Mouse (Mus musculus): ENCODE results near the gene Tgfb3.

The Tgfb3 gene

DNA sequence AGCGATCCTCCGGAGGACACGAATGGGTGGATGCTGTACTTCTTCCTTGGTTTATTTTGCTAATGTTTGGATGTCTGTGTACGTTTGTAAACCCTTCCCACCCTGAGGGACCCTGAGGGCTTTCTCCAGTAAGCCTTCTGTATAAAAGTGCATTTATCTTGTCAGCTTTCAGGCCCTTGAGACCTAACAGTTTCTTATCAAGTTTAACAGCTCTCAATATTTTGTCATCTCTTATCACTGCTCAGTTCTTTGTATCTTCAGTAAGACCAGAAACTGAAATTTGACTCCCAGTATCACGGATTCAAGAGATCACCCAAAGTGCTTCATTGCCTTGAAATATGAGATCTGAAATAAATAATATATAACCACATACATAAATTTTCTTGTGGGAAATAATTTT is 47.9 kb downstream of the Tgfb3 start:
- DNase-seq (ENCODE audit: low spot score): no peak

DNA sequence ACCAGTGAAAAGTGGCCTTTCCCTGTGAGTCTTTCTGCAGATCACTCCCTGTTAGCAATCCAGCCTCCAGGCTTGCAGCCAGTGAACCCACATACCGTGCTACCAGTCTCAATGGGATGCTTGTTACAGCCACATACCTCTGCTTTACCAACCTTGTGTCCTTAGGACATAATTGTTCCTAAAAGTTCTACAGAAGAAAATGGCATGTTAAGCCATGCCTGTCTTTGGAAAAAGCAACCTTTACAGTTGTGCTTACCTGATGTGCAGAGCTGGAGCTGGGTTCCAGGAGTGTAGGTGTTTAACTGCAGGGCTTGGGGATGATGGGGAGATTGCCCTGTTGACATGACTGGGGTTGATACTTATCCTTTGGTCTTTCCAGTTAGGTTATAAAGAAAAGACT is 51.1 kb downstream of the Tgfb3 start:
- no peak for DNase-seq (ENCODE audit: low spot score)

DNA sequence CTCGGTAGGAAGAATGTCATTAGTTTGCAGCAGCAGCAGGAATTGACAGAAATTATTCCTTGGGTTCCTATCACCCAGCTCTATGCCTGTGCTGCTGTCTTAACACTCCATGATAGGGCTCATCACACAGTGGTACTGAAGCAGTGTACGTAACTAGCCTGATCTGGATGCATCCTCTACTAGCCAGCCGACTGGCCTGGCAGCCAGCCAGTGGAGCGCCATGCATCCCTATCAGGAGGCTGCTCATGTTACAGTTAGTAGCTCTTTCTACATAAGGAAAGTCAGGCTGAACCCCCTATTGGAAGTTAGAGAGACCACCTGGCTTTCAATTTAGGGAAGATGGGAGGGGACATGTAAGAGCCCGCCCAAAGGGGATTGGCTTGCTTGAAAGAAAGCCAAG is 51.8 kb downstream of the Tgfb3 start:
- DNase-seq (ENCODE audit: low spot score): peak; percentile 16

DNA sequence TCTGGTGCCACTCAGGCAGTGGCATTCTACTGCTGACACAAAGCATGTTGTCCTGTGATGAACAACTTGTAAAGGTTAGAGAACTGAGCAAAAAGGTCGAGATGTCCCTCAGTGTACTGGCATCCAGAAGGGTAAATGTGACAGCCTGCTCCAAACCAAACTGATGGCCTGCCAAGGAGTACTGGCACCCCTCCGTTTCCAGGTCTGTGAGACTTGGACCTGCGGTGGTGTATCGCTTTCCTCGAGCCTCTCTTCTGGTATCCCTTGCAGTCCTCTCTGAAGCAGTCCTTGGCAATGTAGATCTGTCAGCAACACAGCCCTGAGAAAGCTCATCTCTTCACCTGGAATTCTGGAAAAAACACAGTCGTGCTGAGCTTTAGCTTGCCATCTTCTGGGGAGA is 53.4 kb downstream of the Tgfb3 start:
- DNase-seq (ENCODE audit: low spot score): no peak

DNA sequence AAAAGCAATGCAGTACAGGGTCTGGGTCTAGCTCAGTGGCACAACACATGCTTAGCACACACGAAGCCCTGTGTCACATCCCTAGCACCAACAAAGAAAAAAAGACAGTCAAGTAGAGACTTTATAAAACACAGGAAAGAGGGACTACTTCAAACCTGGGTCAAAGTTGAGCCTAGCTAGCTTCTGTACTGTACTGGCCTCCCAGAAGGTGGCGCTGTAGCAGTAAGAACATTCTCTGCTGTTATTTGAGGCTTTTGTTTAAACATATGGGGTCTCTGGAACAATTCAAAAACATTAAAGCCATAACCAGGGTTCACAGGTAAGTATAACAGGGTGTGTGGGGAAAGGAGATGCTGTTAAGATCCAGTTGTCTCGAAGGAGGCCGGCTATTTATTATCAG is 54.4 kb downstream of the Tgfb3 start:
- DNase-seq (ENCODE audit: low spot score): peak; percentile 79

DNA sequence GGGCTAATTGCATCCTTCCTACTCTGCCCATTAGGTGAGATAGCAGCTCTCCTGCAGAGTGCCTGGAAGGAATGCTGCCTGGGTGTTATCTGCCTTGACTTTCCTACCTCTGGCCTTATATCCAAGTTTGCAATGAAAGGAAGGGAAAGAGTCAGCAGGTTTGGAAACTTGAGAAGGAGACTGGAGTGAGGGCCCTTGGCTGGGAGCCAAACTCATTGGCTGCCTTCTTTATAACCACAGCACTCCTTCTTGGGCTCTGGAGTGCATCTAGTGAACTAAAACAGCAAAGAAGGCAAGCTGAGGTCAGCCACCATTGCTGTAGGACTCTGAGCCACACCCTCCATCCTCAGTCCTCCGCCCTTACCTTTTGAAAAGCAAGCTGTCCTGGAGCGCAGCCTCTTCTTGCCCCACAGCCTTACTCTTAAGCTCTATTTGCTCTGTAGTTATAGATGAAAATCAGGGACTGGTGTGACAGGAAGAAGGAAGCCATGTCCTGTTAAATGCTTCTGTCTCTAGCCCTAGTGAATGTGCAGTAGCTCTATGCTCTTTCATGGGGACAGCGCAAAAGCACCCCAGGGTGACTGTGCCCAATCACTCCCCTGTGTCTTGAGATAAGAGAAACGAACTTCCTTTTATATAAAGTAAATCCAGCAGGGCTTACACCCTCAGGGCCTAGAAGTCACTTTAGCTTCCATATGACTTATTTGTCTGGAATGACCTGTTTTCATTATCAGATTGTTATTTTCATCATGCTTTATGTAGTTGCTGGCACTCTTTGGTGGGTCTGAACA is 55.6 kb downstream of the Tgfb3 start:
- no peak for DNase-seq (ENCODE audit: low spot score)

DNA sequence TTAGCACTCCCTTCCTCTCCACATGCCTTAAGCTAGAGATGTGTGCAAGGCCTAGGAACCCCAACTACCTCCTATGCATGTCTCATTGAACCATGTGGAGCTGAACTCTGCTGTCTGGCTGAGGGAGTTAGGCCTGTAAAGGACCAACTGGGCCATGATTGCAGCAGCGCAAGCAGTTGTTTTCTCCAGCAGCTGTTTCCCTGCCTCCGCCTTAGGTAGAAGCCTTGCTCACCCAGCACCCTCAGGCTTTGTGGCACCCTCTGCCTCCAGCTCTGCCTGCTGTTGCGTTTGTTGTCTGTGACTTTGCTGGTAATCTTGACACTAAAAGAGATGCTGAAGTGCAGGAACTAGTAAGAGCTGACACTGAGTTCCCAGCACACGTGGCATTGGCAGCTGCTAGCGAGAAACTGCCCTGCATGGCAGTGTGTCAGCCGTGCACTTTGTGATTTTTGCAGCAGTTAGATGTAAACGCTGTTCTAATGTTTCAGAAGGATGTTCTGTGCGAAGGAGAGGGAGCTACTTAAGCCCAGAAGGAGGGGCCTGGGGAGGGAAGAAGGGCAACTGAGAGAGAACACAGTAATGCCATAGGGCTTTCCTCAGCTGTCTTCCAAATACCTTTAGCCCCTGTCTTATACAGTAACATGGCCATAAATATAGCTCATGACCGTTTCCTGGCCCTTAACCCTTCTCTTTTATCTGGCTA is 56.4 kb downstream of the Tgfb3 start:
- no peak for DNase-seq (ENCODE audit: low spot score)

DNA sequence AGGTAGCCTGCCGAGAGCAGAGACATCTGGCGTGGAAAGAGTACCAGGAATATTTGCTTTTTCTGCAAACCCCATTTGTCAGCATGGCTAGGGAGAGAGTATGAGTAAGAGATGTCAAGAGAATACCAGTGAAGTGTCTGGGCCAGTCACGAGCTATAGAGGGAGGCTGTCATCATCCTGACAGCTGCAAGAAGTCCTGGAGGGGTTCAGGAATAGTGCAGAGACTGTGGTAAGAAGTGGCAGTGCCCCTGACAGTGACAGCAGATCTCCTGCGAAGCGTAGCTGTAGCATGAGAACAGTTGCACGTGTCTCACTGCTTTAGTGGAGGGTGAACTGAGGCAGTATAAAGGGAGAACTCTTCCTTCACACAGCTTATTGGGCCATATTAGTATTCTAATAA is 57.3 kb downstream of the Tgfb3 start:
- DNase-seq (ENCODE audit: low spot score): no peak

DNA sequence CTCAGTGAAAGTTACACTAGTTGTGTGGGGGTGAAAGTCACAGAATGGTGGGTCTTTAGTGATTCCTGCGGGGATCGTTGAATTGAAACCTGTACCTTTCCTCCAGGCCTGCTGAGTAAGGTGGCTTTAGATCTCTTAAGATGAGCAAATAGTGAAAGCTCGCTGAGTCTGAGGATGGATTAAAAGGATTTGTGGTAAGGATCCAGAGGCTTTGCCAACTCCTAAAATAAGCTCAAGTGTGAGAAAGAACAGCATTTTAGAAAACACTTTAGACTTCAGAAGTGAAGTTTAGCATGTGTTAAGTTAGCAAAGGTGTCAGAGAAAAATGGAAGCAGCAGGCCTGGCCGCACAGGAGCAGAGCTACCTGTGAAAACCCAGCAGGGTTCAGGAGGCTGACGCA is 61.5 kb downstream of the Tgfb3 start:
- DNase-seq (ENCODE audit: low spot score): no peak

DNA sequence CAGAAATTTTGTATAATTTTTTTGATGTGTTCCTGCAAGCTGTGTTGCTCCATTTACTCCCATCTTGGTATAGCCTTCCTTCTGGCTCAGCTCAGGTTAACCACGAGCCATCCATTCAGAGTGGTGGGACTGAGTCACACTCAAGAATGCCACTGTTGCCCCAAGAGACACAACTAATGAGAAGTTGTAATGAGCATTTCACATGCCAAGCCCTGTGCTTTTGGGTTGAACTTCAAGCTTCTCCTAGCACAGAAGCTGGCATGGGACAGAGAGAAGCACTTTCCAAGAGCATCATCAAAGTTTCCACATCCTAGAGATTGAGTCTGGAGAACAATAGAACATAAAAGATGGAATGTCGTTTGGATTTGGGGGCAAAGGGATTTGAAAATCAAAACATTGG is 63.7 kb downstream of the Tgfb3 start:
- DNase-seq (ENCODE audit: low spot score): no peak

DNA sequence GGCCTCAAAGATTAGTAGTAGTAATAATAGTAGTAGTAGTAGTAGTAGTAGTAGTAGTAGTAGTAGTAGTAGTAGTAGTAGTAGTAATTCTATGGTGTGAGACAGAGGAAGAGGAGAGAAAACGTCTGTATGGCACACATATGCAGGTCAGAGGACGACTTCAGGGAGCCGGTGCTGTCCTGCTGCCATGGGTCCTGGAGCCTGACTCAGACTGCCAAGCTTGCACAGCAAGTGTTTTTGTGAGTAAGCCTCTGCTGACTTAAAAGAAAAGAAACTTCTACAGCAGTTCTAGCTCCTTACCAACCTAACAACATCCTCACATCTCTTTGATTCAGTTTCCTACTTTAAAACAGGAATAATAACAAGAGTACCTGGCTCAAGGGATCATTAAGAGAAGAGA is 64.2 kb downstream of the Tgfb3 start:
- no peak for DNase-seq (ENCODE audit: low spot score)

DNA sequence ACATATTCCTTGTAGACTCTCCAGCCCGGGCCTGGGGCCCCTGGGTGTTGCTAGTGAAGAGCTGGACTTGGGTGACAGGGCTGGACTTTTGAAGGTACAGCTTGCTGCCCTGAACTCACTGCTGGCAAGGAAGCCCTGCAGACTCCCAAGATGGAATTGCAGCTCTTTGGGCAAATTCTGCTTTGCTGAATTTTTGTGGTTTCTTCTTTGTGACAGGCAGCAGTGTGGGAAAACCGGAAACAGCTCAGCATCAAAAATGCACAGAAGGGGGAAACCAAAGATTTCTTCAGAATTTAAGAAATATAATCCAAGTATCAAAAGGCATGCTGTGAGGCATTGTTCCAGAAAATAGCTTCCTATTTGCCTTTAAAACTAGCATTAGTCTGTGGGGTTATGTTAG is 64.7 kb downstream of the Tgfb3 start:
- DNase-seq (ENCODE audit: low spot score): no peak

DNA sequence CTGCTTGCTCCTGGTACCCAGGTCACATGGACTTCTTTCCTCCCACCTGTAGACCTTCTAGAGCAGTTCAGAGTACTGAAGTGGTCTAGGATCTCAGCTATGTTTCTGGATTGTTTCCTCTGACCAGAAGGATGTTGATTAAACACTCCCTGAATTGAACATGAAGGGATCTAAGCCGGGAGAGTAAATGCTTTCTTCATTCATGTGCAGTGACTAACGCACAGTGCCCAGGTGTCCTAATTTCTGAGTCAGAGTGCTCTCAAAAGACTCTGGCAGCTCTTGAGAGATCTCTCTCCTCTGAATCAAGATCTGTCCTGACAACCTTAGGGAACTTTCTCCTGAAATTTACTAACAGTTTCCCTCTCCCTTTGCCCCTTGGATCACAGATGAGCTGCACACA is 66.6 kb downstream of the Tgfb3 start:
- DNase-seq (ENCODE audit: low spot score): no peak

DNA sequence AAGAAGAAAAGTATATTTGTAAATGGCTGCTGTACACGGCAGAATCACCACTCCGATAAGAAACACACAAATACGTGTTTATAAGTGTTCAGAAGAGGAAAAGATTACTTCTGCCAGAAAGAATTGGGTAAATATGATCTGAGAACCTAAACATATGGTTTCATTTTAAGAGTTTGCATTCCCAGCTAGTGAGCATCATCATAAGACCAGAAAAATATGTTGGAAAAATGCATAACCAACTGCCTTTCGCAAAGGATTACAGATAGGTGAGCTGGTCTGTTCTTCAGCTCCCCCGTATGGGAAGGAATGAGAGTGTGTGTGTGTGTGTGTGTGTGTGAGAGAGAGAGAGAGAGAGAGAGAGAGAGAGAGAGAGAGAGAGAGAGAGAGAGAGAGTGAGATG is 68.2 kb downstream of the Tgfb3 start:
- no peak for DNase-seq (ENCODE audit: low spot score)

DNA sequence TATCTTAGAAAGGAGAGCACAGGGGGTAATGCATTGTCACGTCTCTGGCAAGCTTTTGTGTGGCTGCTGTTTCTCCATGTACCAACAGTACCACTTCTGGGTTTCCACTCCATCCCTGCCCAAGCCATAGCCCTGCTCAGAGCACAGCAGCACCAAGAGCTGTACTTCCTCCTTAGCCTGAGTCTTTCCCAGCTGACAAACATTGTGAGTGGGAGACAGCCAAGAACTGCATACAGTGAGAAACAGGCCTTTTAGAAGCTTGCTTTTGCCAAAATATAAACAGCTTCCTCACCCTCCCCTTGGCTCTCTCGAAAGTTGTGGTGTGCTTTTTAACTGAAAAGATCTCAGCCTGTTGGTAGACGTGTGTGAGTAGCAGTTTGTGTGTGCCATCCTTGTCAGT is 71.5 kb downstream of the Tgfb3 start:
- no peak for DNase-seq (ENCODE audit: low spot score)
